Mouse (Mus musculus) E14TG2a.4 (cell line): ENCODE data around the gene Slc17a8.

Experiments used
- CTCF ChIP-seq: conservative IDR thresholded peaks from 2 replicates; pipeline ENCODE4 v1.5.1; 2014; ENCODE audit warnings: low read length
- NANOG ChIP-seq: IDR thresholded peaks from 2 replicates; pipeline ENCODE4 v1.6.1; 2014; ENCODE audit warnings: borderline replicate concordance, low read length, mixed read lengths

- TF ChIP-seq CTCF (no peak), NANOG (no peak)
These were observed 31.2 kb downstream of the Slc17a8 start for GRCm38 (mm10) chr10:89589877-89590276.
